9 mouse cellular contexts compared by ENCODE assay signal in genomic region chr7:128690796-128691195, GRCm38 (mm10). TPM values are rescaled to one million over a fixed set of nuclear protein-coding genes. Genes with fewer than 3 reads are reported as not detected.
DNase-seq lines count a peak whose midpoint lies in the region; ATAC-seq and TF ChIP-seq lines count a peak whose summit lies in the region.
"Had no signal": no experiment of that assay in that cellular context is flagged by ENCODE, and none has a peak within 500 bp of the region (broad histone marks: within the 10 kb centered on the region; RNA-seq: fewer than 3 reads in every experiment).

No protein-coding gene starts in this region.

- no peak for ATAC-seq in erythroid progenitor cell, adult 5-6 weeks (replicated peaks; ENCODE audit: low FRiP score, poor library complexity, severe bottlenecking)

- TF ChIP-seq CTCF in thymus, adult 2 months (IDR thresholded peaks at IDR 0.05; ENCODE audit: borderline replicate concordance, control insufficient read depth, extremely low read depth, insufficient read depth, low read length, poor library complexity): no peak

- WGBS in thymus, adult 2 months: 80% methylated on average over 7 of the region's 7 CpGs

- intact Hi-C loops in left cerebral cortex, postnatal 10 days (cut with DNase I): loop anchor here (2.0 to 5.0 kb wide), 4 partner anchors 230 to 443 kb away; partner anchors contain the start of genes Tgfb1i1 and Tial1
- intact Hi-C loops in heart, postnatal 25 days (cut with DNase I): loop anchor here (1.0 to 10.0 kb wide), 4 partner anchors 127 to 446 kb away; partner anchors contain the start of gene Tgfb1i1

- H3K4me3 ChIP-seq in thymus, adult 2 months (ENCODE audit: control insufficient read depth, insufficient read depth, low read length): no peak overlapping the region
- H3K4me3 ChIP-seq: heart, embryonic 13.5 days had no signal

- DNase-seq in cerebellum, postnatal 25 days: peak; percentile 52 to 62
- DNase-seq in frontal cortex, postnatal 25 days (ENCODE audit: low spot score in 2 of 2): peak; percentile 36 to 61
- DNase-seq in left cerebral cortex, postnatal 10 days (ENCODE audit: extremely low spot score in 1 of 2, low spot score in 2 of 2): peak; percentile 50 to 87
- peak; percentile 62 for DNase-seq in retina, postnatal 1 day
- no peak for DNase-seq in heart, postnatal 25 days (ENCODE audit: low spot score)
- DNase-seq in thymus, adult 2 months: no peak
- DNase-seq in thymus, postnatal 25 days: no peak

- TF ChIP-seq POLR2A in thymus, adult 2 months (IDR thresholded peaks at IDR 0.05; ENCODE audit: control insufficient read depth, extremely low read depth, insufficient read depth, low read length, poor library complexity): no peak

- no peaks in the 10 kb centered on the region for H3K27me3 ChIP-seq in thymus, adult 2 months (ENCODE audit: control insufficient read depth, insufficient read depth, low read length)
- H3K27me3 ChIP-seq: heart, embryonic 13.5 days had no signal

- peaks cover 8% of the 10 kb centered on the region for H3K36me3 ChIP-seq in thymus, adult 2 months (ENCODE audit: control insufficient read depth, insufficient read depth, low read length)

- 0 out of 2 replicates have a peak, but pooled peaks cover 2% of the 10 kb centered on the region for H3K4me1 ChIP-seq in thymus, adult 2 months (replicated peaks; ENCODE audit: control insufficient read depth, insufficient read depth, low read length)

- H3K27ac ChIP-seq in thymus, adult 2 months (ENCODE audit: control insufficient read depth, insufficient read depth, low read length): no peak overlapping the region
- H3K27ac ChIP-seq: heart, embryonic 13.5 days had no signal

RNA-seq across cellular contexts. Expression of gene Mcmbp, which starts 49.5 kb away (rescaled TPM):
- 10 to 100 TPM; 27.5 to 27.7 TPM for total RNA-seq in left cerebral cortex, postnatal 10 days (2021)
- total RNA-seq in erythroid progenitor cell, adult 5-6 weeks (2015; ENCODE audit: low replicate concordance): 23.8 and 50.7 TPM in 2 replicates
- 11.9 and 15.3 TPM in 2 replicates for total RNA-seq in erythroid progenitor cell, adult 5-6 weeks (2017; ENCODE audit: low replicate concordance)
- total RNA-seq in heart, postnatal 25 days (2021): 10 to 100 TPM; 24.4 to 27.5 TPM
- 69.0 and 97.3 TPM in 2 replicates for polyA plus RNA-seq in thymus, adult 2 months (2012; rRNA removed)

RNA-seq across cellular contexts. Expression of gene Sec23ip, which starts 53.9 kb away (rescaled TPM):
- total RNA-seq in left cerebral cortex, postnatal 10 days (2021): 10 to 100 TPM; 34.5 to 39.2 TPM
- 15.5 and 38.6 TPM in 2 replicates for total RNA-seq in erythroid progenitor cell, adult 5-6 weeks (2015; ENCODE audit: low replicate concordance)
- total RNA-seq in erythroid progenitor cell, adult 5-6 weeks (2017; ENCODE audit: low replicate concordance): 23.8 and 26.3 TPM in 2 replicates
- 10 to 100 TPM; 27.2 to 28.7 TPM for total RNA-seq in heart, postnatal 25 days (2021)
- polyA plus RNA-seq in thymus, adult 2 months (2012; rRNA removed): 68.4 and 68.6 TPM in 2 replicates

Comparison
In these comparisons a context has a peak if more than half of its experiments do, and no peak if none do; other contexts are left out.
1. DNase-seq: peak in cerebellum, postnatal 25 days (2 of 2), frontal cortex, postnatal 25 days (2 of 2), left cerebral cortex, postnatal 10 days (2 of 2) and retina, postnatal 1 day (single experiment); none in heart, postnatal 25 days (single experiment), thymus, adult 2 months (single experiment) and thymus, postnatal 25 days (single experiment).